Mouse (Mus musculus): Measurements from ENCODE around the gene Bicd2. TPM values are rescaled to one million over a fixed set of nuclear protein-coding genes. Genes with fewer than 3 reads are reported as not detected.
"Not testable (repeated sequence)": the region's sequence is repeated elsewhere in the genome, so short reads cannot be mapped to it uniquely, and the experiment has no call there.

Gene Bicd2
- polyA plus RNA-seq, 2 experiments from 2014 or later: 5.9 to 6.1 TPM

- no peak for ATAC-seq
Observed at GRCm38 (mm10) chr13:49360906-49361406, 19.6 kb downstream of the Bicd2 start.

- ATAC-seq: no peak
Observed at GRCm38 (mm10) chr13:49362364-49362763, 21.0 kb downstream of the Bicd2 start.

- ATAC-seq: peak; percentile 58
Observed at GRCm38 (mm10) chr13:49362804-49363203, 21.4 kb downstream of the Bicd2 start.

DNA sequence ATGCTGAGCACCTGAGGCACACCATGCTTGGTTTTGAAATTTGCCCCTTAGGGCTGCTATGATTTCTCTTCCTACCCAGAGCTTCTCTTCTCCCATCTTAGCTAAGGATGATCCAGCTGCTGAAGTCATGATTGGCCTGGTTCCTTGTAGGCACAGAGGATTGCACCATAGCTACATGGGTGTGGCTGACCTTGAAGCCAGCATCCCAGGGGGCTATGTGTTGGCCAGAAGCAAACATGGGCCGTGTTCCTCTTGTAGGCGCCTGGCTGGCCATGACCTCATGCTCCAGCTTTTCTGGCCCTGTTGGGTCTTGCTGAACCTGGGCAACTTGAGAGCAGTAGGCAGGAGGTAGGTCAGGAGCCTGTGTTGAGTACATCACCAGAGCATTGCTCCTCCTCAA, 23.3 kb downstream of the Bicd2 start:
- ATAC-seq: no peak

DNA sequence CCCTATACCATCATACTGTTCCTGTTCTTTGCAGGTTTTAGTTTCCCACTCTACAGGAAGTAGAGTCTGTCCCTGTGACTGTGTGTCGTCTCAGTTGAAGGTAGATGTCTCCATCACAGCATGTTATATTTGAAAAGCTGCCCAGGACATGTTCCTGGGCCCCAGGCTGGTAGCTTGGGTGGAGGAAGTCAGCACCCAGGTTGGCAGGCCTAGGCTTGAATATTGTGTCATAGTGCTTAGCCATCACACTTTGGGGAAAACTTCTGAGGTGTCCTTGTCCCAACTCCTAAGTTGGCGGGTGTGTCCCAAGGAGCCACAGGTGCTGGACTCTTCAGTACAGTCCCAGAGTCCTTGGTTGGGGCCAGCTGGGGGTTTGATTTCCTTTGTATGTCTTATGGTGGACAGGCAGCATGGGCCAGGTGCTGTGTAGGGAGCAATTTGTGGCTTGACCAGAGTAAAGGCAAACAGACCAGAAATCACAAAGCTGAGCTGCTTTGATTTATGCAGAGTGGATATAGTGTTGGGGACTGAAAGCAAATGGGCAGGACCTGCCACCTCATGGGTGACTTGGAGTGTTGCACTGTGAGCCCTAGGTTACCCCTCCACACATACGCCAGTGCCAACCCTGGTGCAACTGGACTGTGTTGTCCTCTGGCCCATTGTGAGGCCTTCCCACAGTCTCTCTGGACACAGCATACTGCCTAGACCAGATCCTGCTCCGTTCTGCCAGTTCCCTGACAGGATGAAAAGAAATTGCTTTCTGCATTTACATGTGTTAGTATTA, 26.5 kb downstream of the Bicd2 start:
- no peak for ATAC-seq

DNA sequence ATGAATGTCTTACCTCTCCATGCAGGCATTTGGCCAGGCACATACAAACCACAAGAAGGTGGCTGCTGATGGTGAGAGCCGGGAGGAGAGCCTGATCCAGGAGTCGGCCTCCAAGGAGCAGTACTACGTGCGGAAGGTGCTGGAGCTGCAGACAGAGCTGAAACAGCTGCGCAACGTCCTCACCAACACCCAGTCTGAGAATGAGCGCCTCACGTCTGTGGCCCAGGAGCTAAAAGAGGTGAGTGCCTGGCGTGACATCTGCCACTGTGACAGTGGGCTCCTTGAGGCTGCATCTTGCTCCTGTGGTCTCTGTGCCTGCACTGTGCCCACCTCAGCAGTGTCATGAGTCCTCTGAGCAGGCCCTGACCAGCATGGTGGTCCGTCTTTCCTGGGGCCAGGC, 28.0 kb downstream of the Bicd2 start:
- ATAC-seq: no peak

GRCm38 (mm10) chr13:49370216-49370615, 28.8 kb downstream of the Bicd2 start:
- not testable (repeated sequence) for ATAC-seq

DNA sequence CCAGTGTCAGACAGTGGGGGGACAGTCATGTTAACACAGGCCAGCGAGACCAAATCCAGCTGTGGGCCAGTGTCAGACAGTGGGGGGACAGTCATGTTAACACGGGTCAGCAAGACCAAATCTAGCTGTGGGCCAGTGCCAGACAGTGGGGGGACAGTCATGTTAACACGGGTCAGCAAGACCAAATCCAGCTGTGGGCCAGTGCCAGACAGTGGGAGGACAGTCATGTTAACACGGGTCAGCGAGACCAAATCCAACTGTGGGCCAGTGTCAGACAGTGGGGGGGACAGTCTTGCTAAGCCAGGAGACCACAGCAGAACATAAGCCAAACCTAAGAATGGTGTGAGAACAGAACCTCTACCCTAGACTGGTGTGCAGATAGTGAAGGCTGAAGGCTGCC, 29.5 kb downstream of the Bicd2 start:
- peak; percentile 2 for ATAC-seq

- ATAC-seq: peak; percentile 98
Observed at GRCm38 (mm10) chr13:49371428-49371899, 30.1 kb downstream of the Bicd2 start.

DNA sequence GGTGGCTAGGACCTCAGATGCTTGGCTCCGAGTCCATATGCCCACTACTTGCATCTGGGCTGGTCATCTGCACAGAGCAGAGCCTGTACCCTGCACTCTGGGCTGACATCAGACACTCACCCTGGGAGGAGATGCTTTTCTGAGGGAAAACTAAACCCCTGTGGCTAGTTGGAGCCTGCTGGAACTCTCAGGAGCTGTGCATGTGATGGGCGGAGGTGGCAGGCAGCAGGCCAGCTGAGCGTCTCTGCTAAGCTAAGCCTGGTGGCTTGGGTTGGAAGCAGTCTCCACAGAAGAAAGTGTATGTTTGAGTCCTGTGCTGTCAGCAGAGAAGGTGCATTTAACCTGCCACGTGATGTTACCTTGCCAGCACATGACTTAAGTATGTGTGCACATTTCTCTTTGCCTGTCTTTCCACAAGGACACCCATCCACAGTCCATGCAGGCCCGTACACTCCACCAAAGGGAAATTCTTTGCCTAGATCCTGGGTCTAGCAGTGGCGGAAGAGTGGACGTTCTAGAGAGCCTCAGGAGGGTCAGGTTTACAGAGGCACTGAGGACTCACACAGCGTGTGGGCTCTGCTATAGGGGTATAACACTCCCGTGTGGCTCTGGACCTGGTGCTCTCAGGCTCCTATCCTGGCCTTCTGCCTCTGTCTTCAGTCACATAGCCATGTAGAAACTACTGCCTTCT, 31.1 kb downstream of the Bicd2 start:
- no peak for ATAC-seq

GRCm38 (mm10) chr13:49374304-49374703, 32.9 kb downstream of the Bicd2 start:
- ATAC-seq: no peak

DNA sequence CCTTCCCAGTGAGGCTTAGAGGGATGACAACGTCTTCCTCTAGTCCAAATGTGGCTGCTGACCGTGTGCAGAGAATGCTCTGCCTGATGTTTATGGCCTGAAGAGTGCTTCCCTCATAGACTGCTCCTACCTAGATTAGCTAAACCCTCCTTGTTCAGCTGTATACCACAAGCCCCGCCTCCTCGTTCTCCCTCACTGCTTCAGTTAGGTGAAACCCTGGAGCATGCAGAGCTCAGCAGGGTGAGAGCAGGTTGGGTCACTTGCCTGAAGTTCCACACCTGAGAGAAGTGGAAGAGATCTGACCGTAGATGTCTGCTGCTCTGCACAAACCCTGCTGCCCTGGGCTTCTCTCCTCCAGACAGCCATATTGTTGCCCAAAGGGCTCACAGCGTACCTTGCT, 33.3 kb downstream of the Bicd2 start:
- no peak for ATAC-seq

DNA sequence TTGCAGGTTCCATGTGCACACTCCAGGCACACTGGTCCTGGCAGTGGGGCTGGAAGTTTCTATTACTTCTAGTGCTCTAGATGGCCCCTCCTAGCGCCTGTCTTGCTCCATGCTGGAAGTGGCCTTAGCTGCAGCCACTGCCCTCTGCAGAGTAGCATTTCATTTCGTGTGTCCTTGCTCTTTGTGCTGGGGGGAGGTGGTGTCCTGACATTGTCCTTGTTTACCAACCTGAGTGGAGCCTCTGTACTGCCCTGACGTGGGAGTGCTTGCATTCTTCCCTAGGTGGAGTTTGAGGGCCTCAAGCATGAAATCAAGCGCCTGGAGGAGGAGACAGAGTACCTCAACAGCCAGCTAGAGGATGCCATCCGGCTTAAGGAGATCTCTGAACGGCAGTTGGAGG, 36.2 kb downstream of the Bicd2 start:
- no peak for ATAC-seq

DNA sequence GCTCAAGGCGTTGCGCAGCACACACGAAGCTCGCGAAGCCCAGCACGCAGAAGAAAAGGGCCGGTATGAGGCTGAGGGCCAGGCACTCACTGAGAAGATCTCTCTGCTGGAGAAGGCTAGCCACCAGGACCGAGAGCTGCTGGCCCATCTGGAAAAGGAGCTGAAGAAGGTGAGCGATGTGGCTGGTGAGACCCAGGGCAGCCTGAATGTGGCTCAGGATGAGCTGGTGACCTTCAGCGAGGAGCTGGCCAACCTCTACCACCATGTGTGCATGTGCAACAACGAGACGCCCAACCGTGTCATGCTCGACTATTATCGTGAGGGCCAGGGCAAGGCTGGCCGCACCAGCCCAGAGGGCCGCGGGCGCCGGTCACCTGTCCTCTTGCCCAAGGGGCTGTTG, 37.9 kb downstream of the Bicd2 start:
- ATAC-seq: no peak

GRCm38 (mm10) chr13:49381230-49381629, 39.8 kb downstream of the Bicd2 start:
- peak; percentile 98 for ATAC-seq

DNA sequence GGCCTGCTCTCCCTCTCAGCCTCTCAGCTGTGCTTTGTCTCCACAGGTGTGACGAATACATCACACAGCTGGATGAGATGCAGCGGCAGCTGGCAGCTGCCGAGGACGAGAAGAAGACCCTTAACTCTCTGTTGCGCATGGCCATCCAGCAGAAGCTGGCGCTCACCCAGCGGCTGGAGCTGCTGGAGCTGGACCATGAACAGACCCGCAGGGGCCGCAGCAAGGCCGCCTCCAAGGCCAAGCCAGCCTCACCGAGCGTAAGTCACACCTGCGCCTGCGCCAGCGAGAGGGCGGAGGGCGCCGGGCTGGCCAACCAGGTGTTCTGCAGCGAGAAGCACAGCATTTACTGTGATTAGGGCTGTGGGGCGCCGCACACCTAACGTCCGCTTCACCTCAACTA, 41.6 kb downstream of the Bicd2 start:
- no peak for ATAC-seq

DNA sequence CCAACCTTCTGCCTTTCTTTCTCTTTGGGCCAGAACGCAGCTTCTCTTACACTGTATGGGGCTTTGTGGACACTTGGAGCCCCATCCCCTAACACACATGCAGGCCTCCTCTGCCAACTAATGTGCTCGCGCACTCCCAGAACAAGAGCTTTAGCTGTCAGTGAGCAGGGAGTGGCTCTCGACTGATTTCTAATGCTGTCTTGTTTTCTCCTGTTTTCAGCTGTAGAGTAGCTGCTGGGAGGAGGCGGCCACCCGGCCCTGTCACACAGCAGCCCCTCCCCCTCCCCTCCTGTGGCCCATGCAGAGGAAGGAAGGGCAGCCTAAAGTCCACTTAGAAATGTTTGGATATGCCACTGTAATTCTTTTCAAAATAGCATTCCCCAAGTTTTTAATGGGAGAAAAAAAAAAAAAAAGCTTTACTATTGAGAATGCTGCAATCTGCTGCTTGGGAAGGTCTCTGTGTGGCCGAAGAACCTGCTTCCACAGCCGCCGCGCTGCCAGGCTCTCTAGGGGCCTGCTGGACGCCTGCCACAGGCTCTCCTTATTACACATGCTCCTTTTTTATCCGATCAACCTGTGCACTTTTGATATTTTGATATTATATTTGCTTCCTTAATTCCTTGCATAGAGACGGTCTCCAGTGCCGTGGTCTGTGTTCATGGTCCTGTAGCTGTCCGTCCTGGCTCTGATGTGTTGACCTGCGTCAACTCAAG, 43.5 kb downstream of the Bicd2 start:
- no peak for ATAC-seq

GRCm38 (mm10) chr13:49391374-49391773, 50.0 kb downstream of the Bicd2 start:
- no peak for ATAC-seq

GRCm38 (mm10) chr13:49393579-49393978, 52.2 kb downstream of the Bicd2 start:
- no peak for ATAC-seq

DNA sequence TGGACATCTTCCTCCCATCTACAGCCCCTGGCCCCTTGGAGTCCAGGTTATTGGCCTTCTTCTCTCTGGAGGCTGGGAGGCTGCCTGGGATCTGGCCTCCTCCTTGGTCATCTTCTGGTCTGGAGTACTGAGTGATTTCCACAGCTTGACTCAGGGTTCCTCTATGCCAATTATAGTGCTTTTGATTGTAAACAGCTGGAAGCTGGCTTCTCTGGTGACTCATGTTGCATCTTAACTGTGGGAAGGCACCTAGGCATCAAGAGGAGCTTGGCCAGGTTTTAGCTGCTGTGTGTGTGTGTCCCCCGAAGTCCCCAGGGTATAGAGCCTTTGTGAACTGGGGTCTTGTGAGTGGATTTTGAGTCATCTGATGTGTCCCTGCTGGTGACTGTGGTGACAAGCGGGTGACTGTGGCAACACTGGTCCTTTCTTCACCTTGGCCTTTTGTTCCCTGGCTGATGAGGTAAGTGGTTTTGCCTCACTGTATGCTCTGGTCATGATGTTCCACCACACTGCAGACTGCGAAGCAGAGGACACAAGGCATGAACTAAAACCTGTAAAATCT, 53.6 kb downstream of the Bicd2 start:
- ATAC-seq: no peak

- no peak for ATAC-seq
Observed at GRCm38 (mm10) chr13:49396798-49397197, 55.4 kb downstream of the Bicd2 start.

- ATAC-seq: no peak
Observed at GRCm38 (mm10) chr13:49398191-49398590, 56.8 kb downstream of the Bicd2 start.

- peak; percentile 58 for ATAC-seq
Observed at GRCm38 (mm10) chr13:49400139-49400538, 58.8 kb downstream of the Bicd2 start.

Measured in CD4-positive, CD25-positive, alpha-beta regulatory T cell, adult 4 months (primary cell).